Mouse (Mus musculus) urinary bladder, adult 18-20 months (tissue): ENCODE measurements at regions not wholly inside any gene's neighbourhood (a gene's known extent, or its start where the extent isn't known, plus 50 kb on each side); places are given as distances from the start of the nearest gene placed in this dataset.

Source experiments
- DNase-seq, 2 experiments: peaks; one replicate each; pipeline ENCODE4 v3.0.0; 2022; ENCODE audit warnings: low spot score in 2 of 2, mixed read lengths in 2 of 2

GRCm38 (mm10) chr3:39918601-39919000, 612.5 kb upstream of the Intu start:
- DNase-seq, result no peak

- DNase-seq, result no peak
Observed at GRCm38 (mm10) chr3:39925436-39925835, 605.6 kb upstream of the Intu start.

- no peak for DNase-seq
Observed at GRCm38 (mm10) chr3:39928421-39928820, 602.7 kb upstream of the Intu start.

- DNase-seq, result no peak
Observed at GRCm38 (mm10) chr3:39933372-39933771, 597.7 kb upstream of the Intu start.

DNA sequence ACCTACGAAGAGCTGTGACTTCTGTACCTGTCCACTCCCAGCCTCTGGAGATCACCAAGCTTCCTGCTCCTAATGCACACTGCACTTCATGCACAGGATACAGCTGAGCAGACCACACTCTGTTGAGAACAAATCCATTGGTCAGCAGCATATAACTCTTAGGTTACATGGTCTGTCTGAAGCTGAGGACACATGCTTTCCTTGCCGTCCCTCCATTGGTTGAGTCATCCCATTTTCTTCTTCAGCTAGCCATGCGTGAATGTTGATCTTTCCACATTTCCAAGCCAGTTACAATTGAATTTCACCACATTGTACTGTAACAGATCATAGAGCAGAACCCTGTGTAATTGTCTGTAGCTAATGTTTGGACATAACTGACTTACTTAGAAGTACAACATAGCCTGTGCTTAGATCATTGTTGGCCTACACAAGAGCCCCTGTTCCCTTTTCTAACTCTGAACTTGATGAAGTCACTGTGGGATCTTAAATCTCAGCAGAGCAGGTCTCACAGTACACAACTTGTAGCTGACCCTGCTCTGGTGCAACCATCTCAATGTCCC, 593.3 kb upstream of the Intu start:
- DNase-seq, result no peak

DNA sequence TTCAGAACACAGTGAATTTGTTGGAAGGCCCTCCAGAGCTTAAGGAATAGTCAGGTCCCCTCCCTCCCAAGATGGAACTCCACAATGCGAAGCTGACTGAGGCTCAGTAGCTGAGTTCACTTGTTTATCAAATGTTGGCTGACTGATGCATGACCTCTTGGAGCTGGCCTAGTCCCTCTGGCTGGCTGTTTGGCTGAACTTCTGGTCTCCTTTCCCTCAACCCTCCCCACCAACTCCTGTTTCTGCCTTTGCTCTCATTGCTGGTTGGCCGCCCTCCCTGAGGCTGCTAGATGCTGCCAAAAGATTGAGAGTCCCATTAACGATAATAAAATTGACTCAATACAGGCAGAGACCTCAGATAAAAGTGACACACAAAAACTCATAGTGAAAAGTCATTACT, 586.5 kb upstream of the Intu start:
- DNase-seq, result peak; percentile 2 to 64

- no peak for DNase-seq
Observed at GRCm38 (mm10) chr3:39952103-39952502, 579.0 kb upstream of the Intu start.

GRCm38 (mm10) chr3:39952556-39952955, 578.5 kb upstream of the Intu start:
- DNase-seq, result no peak

GRCm38 (mm10) chr3:39961836-39962640, 569.0 kb upstream of the Intu start:
- DNase-seq, result no peak

DNA sequence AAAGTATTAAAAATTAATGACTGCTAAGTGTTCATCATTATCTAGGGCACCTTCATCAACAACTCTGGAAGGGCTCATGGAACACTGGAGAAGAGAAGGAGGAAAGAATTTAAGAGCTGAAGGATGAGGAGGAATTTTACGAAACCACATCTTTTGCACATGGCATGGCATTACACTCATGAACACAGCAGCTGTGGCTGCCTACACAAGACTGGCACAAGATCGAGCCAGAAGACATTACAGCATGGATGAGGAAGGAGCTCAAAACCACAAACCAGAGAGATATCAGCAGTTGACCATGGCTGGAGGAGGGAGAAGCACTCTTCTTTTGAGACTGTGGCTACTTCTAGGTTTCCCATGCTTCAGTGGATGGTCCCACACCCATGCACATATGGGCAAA, 565.7 kb upstream of the Intu start:
- no peak for DNase-seq

- DNase-seq, result no peak
Observed at GRCm38 (mm10) chr3:39966390-39966789, 564.7 kb upstream of the Intu start.

DNA sequence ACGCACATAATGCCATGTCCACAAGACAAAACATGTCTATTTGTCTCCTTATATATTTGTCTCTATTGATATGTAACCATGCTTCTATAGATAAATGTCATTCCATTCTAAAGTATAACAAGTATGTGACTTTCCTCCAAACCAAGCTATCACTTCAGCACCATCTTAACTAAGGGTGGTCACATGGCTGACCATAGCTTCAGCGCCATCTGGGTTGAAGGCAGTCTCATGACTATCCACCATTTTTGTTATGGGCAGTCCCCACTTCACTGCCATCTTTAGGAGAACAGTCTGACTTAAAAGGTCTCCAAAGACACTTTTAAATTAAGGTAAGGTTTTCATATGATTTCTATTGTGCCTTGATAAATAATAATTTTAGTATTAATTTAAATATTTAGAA, 554.1 kb upstream of the Intu start:
- DNase-seq, result no peak

- peak in 1 of 2 experiments; percentile 1 for DNase-seq
Observed at GRCm38 (mm10) chr3:39978916-39979679, 552.0 kb upstream of the Intu start.

- no peak for DNase-seq
Observed at GRCm38 (mm10) chr3:39982656-39983055, 548.4 kb upstream of the Intu start.

- DNase-seq, result no peak
Observed at GRCm38 (mm10) chr3:39987710-39988109, 543.4 kb upstream of the Intu start.

- no peak for DNase-seq
Observed at GRCm38 (mm10) chr3:39998628-39999027, 532.5 kb upstream of the Intu start.

GRCm38 (mm10) chr3:39999846-40000245, 531.2 kb upstream of the Intu start:
- no peak for DNase-seq

GRCm38 (mm10) chr3:40002838-40003237, 528.2 kb upstream of the Intu start:
- DNase-seq, result no peak

- DNase-seq, result no peak
Observed at GRCm38 (mm10) chr3:40010051-40010450, 521.0 kb upstream of the Intu start.

DNA sequence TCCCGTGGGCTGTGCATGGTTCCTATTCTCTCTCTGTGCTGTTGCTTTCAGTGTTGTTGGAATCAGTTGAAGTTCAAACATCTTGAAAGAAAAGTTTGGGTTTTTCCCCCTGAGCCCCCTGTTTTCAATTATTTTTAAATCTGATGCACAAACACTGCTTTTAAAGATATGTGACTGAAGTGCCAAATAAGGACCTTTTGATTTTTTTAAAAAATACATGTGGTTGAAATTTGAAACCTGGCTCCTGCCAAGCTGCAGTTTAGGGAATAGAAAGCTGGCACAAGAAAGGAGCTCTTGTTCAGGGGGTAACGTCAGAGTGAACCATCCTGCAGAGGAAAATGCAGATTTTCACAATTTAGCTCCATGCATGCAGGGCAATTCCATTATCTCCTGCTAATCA, 509.4 kb upstream of the Intu start:
- no peak for DNase-seq

DNA sequence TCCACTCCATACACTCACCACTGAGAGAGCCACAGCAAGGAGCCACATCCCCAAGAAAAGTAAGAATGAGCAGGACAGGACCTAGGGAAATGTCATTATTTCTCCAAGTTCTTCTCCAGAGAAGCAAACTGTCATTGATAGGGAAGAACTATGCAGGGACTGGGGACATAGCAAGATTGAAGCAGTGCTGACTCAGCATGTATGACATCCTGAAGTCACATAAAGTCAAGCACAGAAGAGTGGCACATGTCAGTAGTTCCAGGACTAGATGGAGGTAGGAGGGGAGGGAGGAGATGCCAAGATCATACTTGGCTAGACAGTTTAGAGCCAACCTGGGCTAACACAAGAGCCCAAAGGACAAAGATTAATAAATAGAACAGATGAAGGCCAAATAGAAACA, 503.4 kb upstream of the Intu start:
- no peak for DNase-seq

GRCm38 (mm10) chr3:40036177-40036576, 494.9 kb upstream of the Intu start:
- DNase-seq, result no peak

DNA sequence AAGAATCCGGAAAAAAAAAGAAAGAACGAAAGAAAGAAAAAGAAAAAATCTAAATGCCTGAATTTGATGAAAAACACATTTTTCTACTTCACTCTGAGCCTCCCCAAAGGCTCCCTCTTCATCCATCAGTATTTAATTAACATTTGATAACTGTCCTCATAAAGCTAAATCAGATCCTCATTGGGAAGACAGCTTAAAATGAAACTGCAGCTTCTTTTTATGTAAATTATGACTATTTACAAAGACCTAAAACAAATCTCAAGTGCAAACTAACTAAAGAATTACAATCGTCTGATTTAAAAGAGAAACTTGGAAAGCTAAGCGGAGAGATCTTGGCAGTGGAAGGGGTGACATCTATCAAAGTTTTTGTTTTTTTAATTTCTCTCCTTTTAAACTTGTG, 481.4 kb upstream of the Intu start:
- no peak for DNase-seq
